Mouse (Mus musculus) heart, adult 2 months (tissue): ENCODE data around the gene Cog5. TPM values are rescaled to one million over a fixed set of nuclear protein-coding genes. Genes with fewer than 3 reads are reported as not detected.
"Not testable (repeated sequence)": the region's sequence is repeated elsewhere in the genome, so short reads cannot be mapped to it uniquely, and the experiment has no call there.

Experiments used
- DNase-seq, 2 experiments: peaks; one replicate each; pipeline ENCODE4 v3.0.0; 2021
- H3K27ac ChIP-seq: fragments of 200-600 bp; 2 replicates; pipeline ENCODE4 v1.8.1; 2022
- H3K27me3 ChIP-seq: fragments of 200-500 bp; 2 replicates; pipeline ENCODE4 v1.6.1; 2012; ENCODE audit warnings: mild to moderate bottlenecking, low read length, inconsistent platforms, mixed read lengths; ENCODE audit not compliant: control insufficient read depth, insufficient read depth
- H3K36me3 ChIP-seq: fragments of 200-500 bp; 2 replicates; pipeline ENCODE4 v1.6.1; 2012; ENCODE audit warnings: low read length, inconsistent platforms; ENCODE audit not compliant: control insufficient read depth, insufficient read depth
- H3K4me1 ChIP-seq: fragments of 200-500 bp; 2 replicates; pipeline ENCODE4 v1.6.1; 2011; ENCODE audit warnings: low read length; ENCODE audit not compliant: control insufficient read depth, insufficient read depth
- H3K4me3 ChIP-seq: fragments of 200-600 bp; 2 replicates; pipeline ENCODE4 v1.8.1; 2022
- H3K79me2 ChIP-seq: fragments of 200-500 bp; replicated peaks from 2 replicates; pipeline ENCODE4 v1.6.1; 2012; ENCODE audit warnings: mild to moderate bottlenecking, inconsistent platforms, low read length, moderate library complexity, mixed read lengths; ENCODE audit not compliant: control insufficient read depth, insufficient read depth
- H3K9ac ChIP-seq: fragments of 200-500 bp; 2 replicates; pipeline ENCODE4 v1.6.1; 2012; ENCODE audit warnings: low read depth, mild to moderate bottlenecking, control low read depth, inconsistent platforms, low read length, mixed read lengths
- CTCF ChIP-seq: fragments of 200-600 bp; IDR thresholded peaks from 2 replicates; pipeline ENCODE4 v1.8.1; 2022; ENCODE audit warnings: antibody characterized with exemption, mild to moderate bottlenecking, moderate library complexity
- EP300 ChIP-seq: fragments of 200-500 bp; IDR thresholded peaks from 2 replicates; pipeline ENCODE4 v1.6.1; 2011; ENCODE audit warnings: low read depth, low read length, control low read depth; ENCODE audit not compliant: insufficient read depth
- POLR2A ChIP-seq: fragments of 200-500 bp; IDR thresholded peaks from 2 replicates; pipeline ENCODE4 v1.6.1; 2011; ENCODE audit warnings: mild to moderate bottlenecking, low read depth, low read length, control low read depth; ENCODE audit not compliant: insufficient read depth
- WGBS: fragments of 180-500 bp; shearing (Covaris S2); methylation state at CpG from one replicate; pipeline ENCODE4 v1.1.7; 2018; 5-methylcytosine and 5-hydroxymethylcytosine counted together
- intact Hi-C: fragments of 180-260 bp; cut with DNase I; formaldehyde crosslinking; loops from one replicate; pipeline ENCODE4 v1.15.1; 2025
- long read RNA-seq: library from polyadenylated mRNA; stranded (forward); transcript quantifications from one replicate; pipeline ENCODE4 v2.0.0, GENCODE M21; 2021
- polyA plus RNA-seq: library from polyadenylated mRNA; depleted of rRNA; stranded (reverse); fragments of >200 nt; gene quantifications from 2 replicates; pipeline ENCODE4 v1.2.3, GENCODE M21; 2012; rRNA removed
- total RNA-seq, 2 experiments: library from RNA; stranded (reverse); gene quantifications; 2 replicates each; pipeline ENCODE4 v1.2.3; 2021

Cog5 gene
- 10 to 100 TPM; 55.8 to 58.3 TPM for total RNA-seq
- polyA plus RNA-seq = 24.7 and 48.2 TPM in 2 replicates
- long read RNA-seq, partial matches to known transcripts = 12 of 25 reads
- long read RNA-seq, other reads (novel, unspliced or antisense) = 10 of 25 reads

DNA sequence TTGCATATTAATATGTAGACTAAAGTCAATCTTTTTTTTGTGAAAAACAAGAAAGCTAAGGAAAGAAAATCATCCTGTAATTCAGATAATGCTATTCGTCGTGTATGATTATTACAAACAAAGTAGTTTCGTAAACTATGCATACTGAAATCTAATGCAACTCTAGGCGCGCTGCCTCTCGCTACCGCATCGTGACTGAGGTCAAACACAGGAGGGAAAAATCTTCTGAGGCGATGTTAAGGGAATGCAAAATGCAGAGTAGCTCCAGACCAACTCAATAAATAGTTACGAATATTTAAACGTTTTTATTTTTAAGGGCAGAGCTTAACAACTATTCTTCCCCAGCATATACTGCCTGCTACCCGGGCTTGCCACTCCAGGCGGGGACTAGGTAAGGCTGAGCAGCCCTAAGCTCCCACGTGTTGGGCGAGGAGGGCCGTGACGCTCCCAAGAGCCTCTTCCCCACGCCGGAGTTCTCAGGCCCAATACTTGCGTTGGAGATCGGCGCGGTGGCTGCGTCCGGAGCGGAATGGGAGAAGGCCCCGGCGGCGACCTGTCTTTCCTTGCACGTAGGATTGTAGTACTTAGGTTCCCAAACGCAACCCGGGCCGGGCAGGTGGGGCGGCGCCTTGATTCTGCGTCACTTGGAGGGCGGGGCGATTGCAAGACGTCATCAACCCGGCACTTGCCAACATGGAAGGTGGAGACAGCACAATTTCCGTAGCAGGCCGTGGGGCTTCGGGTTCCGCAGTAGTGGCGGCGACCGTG, at the start of gene Cog5, which contains the start of gene Dus4l:
Gene Cog5, plus strand, starts transcription at position 673 of the 768 bp plus-strand sequence.
Gene Dus4l, minus strand, starts transcription at position 630 of the 768 bp plus-strand sequence.
- Histone ChIP-seq H3K79me2 (no peaks in the 10 kb centered on the region), H3K36me3 (no peaks in the 10 kb centered on the region), H3K9ac (peak within 1 kb of the TSS; percentile 72), H3K27ac (peak within 1 kb of the TSS; percentile 97), H3K4me3 (peak within 1 kb of the TSS; percentile 89), H3K27me3 (no peaks in the 10 kb centered on the region), H3K4me1 (peaks cover 2% of the 10 kb centered on the region)
- intact Hi-C loops = loop anchor here (1.0 to 10.0 kb wide), 5 partner anchors 20 to 280 kb away; partner anchors contain the start of genes Bcap29 and Cbll1
- under 1% methylated on average over 47 of the region's 47 CpGs for WGBS
- TF ChIP-seq CTCF = no peak
- TF ChIP-seq POLR2A = peak; percentile 81
- TF ChIP-seq EP300 = no peak
- peak; percentile 96 to 100 for DNase-seq

DNA sequence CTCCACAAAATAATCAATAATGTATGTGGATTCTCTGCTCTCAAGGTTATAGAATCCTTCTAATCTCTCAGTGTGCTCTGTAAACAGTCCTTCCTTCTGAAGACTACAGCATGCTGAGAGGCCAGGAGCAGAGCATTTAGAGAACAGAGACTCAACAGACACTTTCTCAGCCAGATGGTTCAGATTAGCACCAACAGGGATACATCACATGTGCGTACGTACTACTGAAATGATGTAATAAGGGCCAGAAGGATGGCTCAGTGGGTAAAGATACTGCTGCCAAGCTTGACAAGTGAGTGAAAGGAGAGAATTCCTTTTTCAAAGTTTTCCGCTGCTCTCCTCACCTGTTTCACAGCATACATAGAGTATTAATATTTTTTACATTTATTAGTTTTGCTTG, 49.8 kb upstream of the Cog5 start:
- Histone ChIP-seq H3K79me2 (no peaks in the 10 kb centered on the region), H3K4me1 (no peaks in the 10 kb centered on the region), H3K9ac (no peak overlapping the region), H3K27me3 (no peaks in the 10 kb centered on the region), H3K27ac (no peak overlapping the region), H3K36me3 (no peaks in the 10 kb centered on the region), H3K4me3 (no peak overlapping the region)
- DNase-seq = no peak
- TF ChIP-seq EP300 (no peak), CTCF (no peak), POLR2A (no peak)
- 87% methylated on average over 3 of the region's 3 CpGs for WGBS
- intact Hi-C loops = no loop called here

DNA sequence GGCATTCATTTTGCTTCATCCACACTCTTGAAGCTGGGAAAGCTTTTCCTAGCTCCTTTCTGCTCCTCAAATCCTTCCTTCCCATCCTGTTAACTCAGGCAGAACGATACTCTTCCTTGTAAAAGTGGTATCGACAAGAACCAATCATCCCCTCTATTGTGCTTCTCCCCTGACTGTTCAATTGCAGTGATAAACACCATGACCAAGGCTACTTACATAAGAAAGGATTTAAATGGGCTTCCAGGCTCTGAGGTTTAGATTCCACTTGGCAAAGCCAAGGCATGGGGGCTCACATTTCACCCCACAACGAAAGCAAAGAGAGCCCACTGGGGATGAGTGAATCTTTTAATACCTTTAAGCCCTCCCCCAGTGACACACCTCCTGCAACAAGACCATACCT, 46.5 kb upstream of the Cog5 start:
- Histone ChIP-seq H3K27ac (no peak overlapping the region), H3K4me1 (no peaks in the 10 kb centered on the region), H3K27me3 (no peaks in the 10 kb centered on the region), H3K9ac (no peak overlapping the region), H3K4me3 (no peak overlapping the region), H3K36me3 (no peaks in the 10 kb centered on the region), H3K79me2 (no peaks in the 10 kb centered on the region)
- WGBS = 49% methylated on average over 3 of the region's 3 CpGs
- DNase-seq = no peak
- intact Hi-C loops = no loop called here
- TF ChIP-seq CTCF (no peak), POLR2A (no peak), EP300 (no peak)

DNA sequence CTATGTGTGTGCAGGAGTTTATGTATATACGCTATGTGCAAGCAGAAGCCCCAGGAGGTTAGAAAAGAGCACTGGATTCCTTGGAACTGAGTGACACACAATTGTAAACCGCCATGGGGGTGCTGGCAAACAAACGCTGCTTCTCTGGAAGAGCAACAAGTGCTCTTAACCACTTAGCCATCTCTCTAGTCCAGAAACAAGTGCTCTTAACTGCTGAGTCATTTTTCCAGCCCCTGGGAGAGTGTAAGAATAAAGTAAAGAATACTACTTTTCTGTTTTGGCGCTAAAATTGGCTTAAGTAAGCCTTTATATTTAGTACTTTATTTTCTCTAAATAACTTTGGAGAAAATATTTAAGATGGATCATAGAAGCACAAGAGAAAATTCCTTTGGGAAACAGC, 41.3 kb upstream of the Cog5 start:
- Histone ChIP-seq H3K4me1 (no peaks in the 10 kb centered on the region), H3K27me3 (no peaks in the 10 kb centered on the region), H3K9ac (no peak overlapping the region), H3K36me3 (peaks cover 2% of the 10 kb centered on the region; the same call in 1 of the 2 replicates), H3K4me3 (no peak overlapping the region), H3K27ac (no peak overlapping the region), H3K79me2 (no peaks in the 10 kb centered on the region)
- TF ChIP-seq POLR2A = no peak
- TF ChIP-seq EP300 = no peak
- no peak for DNase-seq
- WGBS = 66% methylated on average over 4 of the region's 4 CpGs
- intact Hi-C loops = no loop called here

DNA sequence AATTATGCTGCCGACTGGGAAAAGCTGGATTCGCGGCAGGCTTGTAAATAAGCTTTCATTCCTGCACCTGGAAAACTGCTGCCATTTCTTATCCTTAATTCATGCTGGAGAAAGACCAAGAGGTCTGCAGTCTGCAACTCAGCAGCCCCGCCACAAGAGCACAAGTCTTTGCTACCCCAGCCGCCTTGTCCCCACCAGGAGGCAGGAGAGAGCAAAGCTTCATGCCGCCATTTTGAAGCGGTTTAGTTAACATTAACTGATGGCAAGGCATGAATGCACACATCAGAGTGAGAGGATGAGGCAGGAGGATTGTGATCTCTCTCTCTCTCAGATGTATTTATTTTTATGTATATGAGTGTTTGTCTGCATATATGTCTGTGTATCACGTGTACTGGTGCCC, 34.6 kb upstream of the Cog5 start:
- intact Hi-C loops = no loop called here
- H3K79me2 ChIP-seq = no peaks in the 10 kb centered on the region
- TF ChIP-seq POLR2A = no peak
- 0 out of 2 replicates have a peak, but pooled peaks have one; percentile 11 for TF ChIP-seq CTCF
- TF ChIP-seq EP300 = no peak
- no peak for DNase-seq
- no peak overlapping the region for H3K27ac ChIP-seq
- H3K27me3 ChIP-seq = no peaks in the 10 kb centered on the region
- no peaks in the 10 kb centered on the region for H3K4me1 ChIP-seq
- H3K4me3 ChIP-seq = no peak overlapping the region
- H3K9ac ChIP-seq = no peak overlapping the region
- H3K36me3 ChIP-seq = peaks cover 2% of the 10 kb centered on the region; the same call in 1 of the 2 replicates
- 85% methylated on average over 8 of the region's 8 CpGs for WGBS

DNA sequence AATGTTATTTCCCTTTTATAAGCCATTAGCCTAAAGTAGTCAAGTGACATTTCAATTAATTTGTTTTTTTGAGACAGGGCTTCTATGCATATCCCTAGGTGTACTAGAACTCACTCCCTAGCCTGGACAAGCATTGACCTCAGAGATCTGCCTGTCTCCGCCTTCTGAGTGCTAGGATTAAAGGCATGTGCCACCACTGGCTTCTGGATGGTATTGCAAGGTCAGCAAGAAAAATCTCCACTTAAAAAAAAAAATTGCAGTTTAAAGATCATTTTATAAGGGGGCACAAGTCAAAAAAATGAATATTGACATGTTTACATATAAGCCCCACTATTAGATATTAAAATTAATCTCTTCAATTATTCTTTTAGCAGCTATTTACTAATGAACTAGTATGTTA, 29.7 kb upstream of the Cog5 start:
- H3K79me2 ChIP-seq = no peaks in the 10 kb centered on the region
- WGBS = 95% methylated on average over 1 of the region's 1 CpGs
- no peaks in the 10 kb centered on the region for H3K4me1 ChIP-seq
- H3K27me3 ChIP-seq = no peaks in the 10 kb centered on the region
- H3K4me3 ChIP-seq = no peak overlapping the region
- TF ChIP-seq CTCF (no peak), EP300 (no peak), POLR2A (no peak)
- no peaks in the 10 kb centered on the region for H3K36me3 ChIP-seq
- no peak for DNase-seq
- no peak overlapping the region for H3K9ac ChIP-seq
- no peak overlapping the region for H3K27ac ChIP-seq
- intact Hi-C loops = no loop called here

DNA sequence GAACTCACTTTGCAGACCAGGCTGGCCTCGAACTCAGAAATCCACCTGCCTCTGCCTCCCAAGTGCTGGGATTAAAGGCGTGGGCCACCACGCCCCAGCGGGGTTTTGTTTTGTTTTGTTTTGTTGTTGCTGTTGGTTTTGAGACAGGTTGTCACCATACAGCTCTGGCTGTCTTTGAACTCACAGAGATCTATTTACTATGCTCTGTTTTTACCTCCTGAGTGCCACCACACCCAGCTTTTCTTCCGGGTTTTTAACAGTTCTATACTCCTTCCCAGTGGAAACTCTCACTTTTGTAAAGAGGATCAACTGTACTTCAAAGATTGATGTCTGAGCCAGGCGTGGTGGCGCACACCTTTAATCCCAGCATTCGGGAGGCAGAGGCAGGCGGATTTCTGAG, 26.3 kb upstream of the Cog5 start:
- H3K4me3 ChIP-seq, H3K4me1 ChIP-seq, H3K36me3 ChIP-seq, H3K79me2 ChIP-seq, intact Hi-C loops, DNase-seq, H3K27ac ChIP-seq, H3K9ac ChIP-seq, H3K27me3 ChIP-seq: not testable (repeated sequence)
- 94% methylated on average over 9 of the region's 9 CpGs for WGBS
